Mouse (Mus musculus) MEL (cell line): ENCODE measurements around the gene Btbd3.

Source experiments
- CTCF ChIP-seq, 3 experiments: IDR thresholded peaks in 2 of 3; conservative IDR thresholded peaks in 1 of 3; 2 replicates each; pipeline ENCODE4 v1.5.1; 2011 to 2012; ENCODE audit warnings: low read length in 3 of 3, low read depth in 2 of 3, mild to moderate bottlenecking in 2 of 3, improper control_type of control experiment in 1 of 3, inconsistent platforms in 1 of 3, mixed read lengths in 1 of 3, moderate library complexity in 1 of 3; ENCODE audit not compliant: control insufficient read depth in 1 of 3, insufficient read depth in 1 of 3, poor library complexity in 1 of 3, severe bottlenecking in 1 of 3
- EP300 ChIP-seq, 2 experiments: IDR thresholded peaks; 2 replicates each; pipeline ENCODE4 v1.6.1; 2011; ENCODE audit warnings: improper control_type of control experiment in 2 of 2, low read length in 2 of 2, low read depth in 1 of 2, mild to moderate bottlenecking in 1 of 2
- MEF2A ChIP-seq: IDR thresholded peaks from 2 replicates; pipeline ENCODE4 v1.6.1; 2014; ENCODE audit warnings: low read depth, mild to moderate bottlenecking, inconsistent platforms, low read length, improper control_type of control experiment; ENCODE audit not compliant: poor library complexity, insufficient replicate concordance, severe bottlenecking; ENCODE audit errors: extremely low read depth
- MXI1 ChIP-seq: IDR thresholded peaks from 2 replicates; pipeline ENCODE4 v1.6.1; 2011; ENCODE audit warnings: mild to moderate bottlenecking, low read depth, low read length, improper control_type of control experiment
- NELFE ChIP-seq: IDR thresholded peaks from 2 replicates; pipeline ENCODE4 v1.6.1; 2011; ENCODE audit warnings: low read depth, low read length, improper control_type of control experiment
- POLR2A ChIP-seq, 2 experiments: IDR thresholded peaks; 2 replicates each; pipeline ENCODE4 v1.6.1; 2011 to 2012; ENCODE audit warnings: low read length in 2 of 2, mild to moderate bottlenecking in 2 of 2, control low read depth in 1 of 2, improper control_type of control experiment in 1 of 2, low read depth in 1 of 2, moderate library complexity in 1 of 2; ENCODE audit not compliant: control insufficient read depth in 1 of 2, insufficient read depth in 1 of 2, poor library complexity in 1 of 2
- USF1 ChIP-seq: IDR thresholded peaks from 2 replicates; pipeline ENCODE4 v1.6.1; 2014; ENCODE audit warnings: low read depth, mild to moderate bottlenecking, inconsistent platforms, low read length, improper control_type of control experiment, moderate library complexity

- TF ChIP-seq EP300 (IDR thresholded peaks at IDR 0.05; ENCODE audit: low read depth in 1 of 2, low read length in 2 of 2) (no peak), USF1 (no peak), MEF2A (no peak), MXI1 (no peak), NELFE (no peak), POLR2A (IDR thresholded peaks at IDR 0.05; ENCODE audit: control insufficient read depth in 1 of 2, insufficient read depth in 1 of 2, low read depth in 1 of 2, low read length in 2 of 2, poor library complexity in 1 of 2) (no peak), CTCF (IDR thresholded peaks at IDR 0.05 in 2 of 3, conservative IDR thresholded peaks at IDR 0.05 in 1 of 3; ENCODE audit: control insufficient read depth in 1 of 3, insufficient read depth in 1 of 3, low read depth in 2 of 3, low read length in 3 of 3, poor library complexity in 1 of 3, severe bottlenecking in 1 of 3) (no peak)
These were observed 272.1 kb downstream of the Btbd3 start for GRCm38 (mm10) chr2:138528461-138528860.
